ENCODE assay signal across 9 mouse cellular contexts in genomic region chr15:80924211-80924610, GRCm38 (mm10).
"Had no signal": no experiment of that assay in that cellular context is flagged by ENCODE, and none has a peak within 500 bp of the region (broad histone marks: within the 10 kb centered on the region; RNA-seq: fewer than 3 reads in every experiment).

No protein-coding gene starts in this region.

- DNase-seq: liver, postnatal 0 days; lung, embryonic 14.5 days; lung, postnatal 10 days; lung, postnatal 4 days; midbrain, embryonic 14.5 days; right cerebral cortex, postnatal 14 days; thymus, adult 2 months; thymus, postnatal 25 days; thymus, postnatal 4 days had no signal
